Mouse (Mus musculus): ENCODE data around the gene Bpnt1. TPM values are rescaled to one million over a fixed set of nuclear protein-coding genes. Genes with fewer than 3 reads are reported as not detected.

The Bpnt1 gene
- polyA plus RNA-seq (2014; fragmentation: Illumina TruSeq; extraction: RNeasy Lipid Tissue Mini Kit (QIAGEN cat#74804); ENCODE audit: low read depth, low replicate concordance): 73.7 TPM

DNA sequence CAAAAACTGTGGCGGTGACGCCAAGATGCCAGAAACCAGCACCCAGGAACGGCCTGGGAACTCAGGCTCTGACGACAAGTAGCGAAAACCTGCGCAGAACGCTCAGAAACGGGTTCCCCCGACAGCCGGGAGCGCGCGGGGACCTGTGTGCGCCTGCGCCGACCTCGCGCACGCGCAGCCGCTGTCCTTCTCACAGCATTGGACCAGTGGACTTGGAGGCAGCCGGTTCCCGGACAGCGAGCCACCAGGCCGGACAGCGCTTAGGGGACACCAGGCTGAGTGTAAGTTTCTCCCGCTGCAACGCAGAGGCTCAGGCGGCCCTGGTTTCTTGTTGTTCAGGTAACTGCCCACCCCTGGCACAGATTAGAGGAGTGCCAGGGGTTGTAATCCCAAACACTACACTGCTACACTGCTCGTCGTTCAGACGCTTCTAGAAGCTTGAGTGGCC, at the start of gene Bpnt1:
Bpnt1 (plus strand) TSS at position 167 of the 448 bp plus-strand sequence.

GRCm38 (mm10) chr1:185328721-185329610, 3.0 kb upstream of the Bpnt1 start, which contains the start of gene Iars2:
Iars2 (minus strand) TSS chr1:185329396.

DNA sequence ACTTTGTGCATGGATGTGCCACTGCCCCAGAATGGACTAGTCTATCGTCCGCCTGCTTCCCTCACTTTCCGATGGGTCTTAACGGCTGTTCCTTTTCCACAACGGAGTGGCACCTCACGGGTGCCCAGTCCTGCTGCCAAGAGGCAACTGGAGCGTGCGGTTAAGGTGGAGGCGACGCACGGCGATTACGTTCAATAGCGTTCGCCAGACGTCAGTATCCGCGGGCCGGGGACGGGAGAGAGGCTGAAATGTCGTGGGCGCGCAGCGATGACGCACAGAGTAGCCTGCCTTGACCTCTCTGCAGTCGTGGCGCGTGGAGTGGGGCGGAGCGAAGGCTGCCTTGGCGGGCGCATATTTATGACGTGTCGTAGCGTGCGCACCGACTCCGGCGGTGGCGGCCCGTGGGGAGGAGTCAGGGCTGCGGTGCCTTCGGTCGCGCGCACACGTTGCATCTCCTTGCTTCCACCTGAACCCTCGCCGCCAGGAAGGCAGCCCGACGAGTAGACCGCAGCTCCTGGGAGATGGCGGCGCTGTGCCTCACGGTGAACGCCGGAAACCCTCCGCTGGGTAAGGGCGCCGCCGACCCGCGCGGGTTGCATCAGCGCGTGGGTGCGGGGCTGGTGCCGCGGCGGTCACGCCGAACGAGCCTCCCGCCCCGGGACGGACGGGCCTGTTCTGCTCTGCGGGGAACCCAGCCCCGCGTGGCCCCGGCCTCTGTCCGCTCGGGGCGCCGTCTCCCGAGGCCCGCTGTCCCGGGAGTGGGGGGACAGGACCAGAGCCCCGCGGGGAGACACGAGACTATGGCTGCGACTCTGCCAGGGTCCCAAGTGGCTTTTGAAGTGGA, 30.9 kb downstream of the Bpnt1 start, which contains the start of gene Eprs:
Eprs (plus strand) TSS at position 368 of the 844 bp plus-strand sequence.

Other genes with a start within 250 kb of the Bpnt1 start
- gene Rab3gap2, start 128.0 kb upstream of the Bpnt1 start, polyA plus RNA-seq (2014; fragmentation: Illumina TruSeq; extraction: RNeasy Lipid Tissue Mini Kit (QIAGEN cat#74804); ENCODE audit: low read depth, low replicate concordance): 5.8 TPM
- gene Iars2, start 2.8 kb upstream of the Bpnt1 start, polyA plus RNA-seq (2014; fragmentation: Illumina TruSeq; extraction: RNeasy Lipid Tissue Mini Kit (QIAGEN cat#74804); ENCODE audit: low read depth, low replicate concordance): 19.4 TPM
- 47.6 TPM for gene Eprs, start 30.9 kb downstream of the Bpnt1 start, polyA plus RNA-seq (2014; fragmentation: Illumina TruSeq; extraction: RNeasy Lipid Tissue Mini Kit (QIAGEN cat#74804); ENCODE audit: low read depth, low replicate concordance)
- 36.5 TPM for gene Slc30a10, start 122.7 kb downstream of the Bpnt1 start, polyA plus RNA-seq (2014; fragmentation: Illumina TruSeq; extraction: RNeasy Lipid Tissue Mini Kit (QIAGEN cat#74804); ENCODE audit: low read depth, low replicate concordance)

Measured in liver, adult 10 weeks (tissue).